Mouse (Mus musculus): Measurements from ENCODE around the gene Acot3. TPM values are rescaled to one million over a fixed set of nuclear protein-coding genes. Genes with fewer than 3 reads are reported as not detected.
"Not testable (repeated sequence)": the region's sequence is repeated elsewhere in the genome, so short reads cannot be mapped to it uniquely, and the experiment has no call there.

Acot3 gene
- polyA plus RNA-seq, 1 experiment from 2014 or later, result 1.3 TPM

- H3K27me3 ChIP-seq (replicated peaks), result no peaks in the 10 kb centered on the region
These were observed 5.0 kb upstream of the Acot3 start for GRCm38 (mm10) chr12:84046906-84047305.

GRCm38 (mm10) chr12:84050744-84051143, 1.2 kb upstream of the Acot3 start:
- not testable (repeated sequence) for H3K9ac ChIP-seq; H3K4me3 ChIP-seq (replicated peaks); H3K4me2 ChIP-seq; H3K4me1 ChIP-seq; H3K27me3 ChIP-seq (replicated peaks); H3K36me3 ChIP-seq; H3K27ac ChIP-seq; H3K9me3 ChIP-seq; ATAC-seq (ENCODE audit: insufficient read depth, low FRiP score, low read depth)
- WGBS, result 89% methylated on average over 5 of the region's 5 CpGs

More at GRCm38 (mm10) chr12:84046906-84047305, 5.0 kb upstream of the Acot3 start:
- Histone ChIP-seq H3K4me1 (no peaks in the 10 kb centered on the region), H3K4me2 (no peak overlapping the region), H3K9ac (no peak overlapping the region), H3K27ac (no peak overlapping the region), H3K4me3 (replicated peaks) (no peak overlapping the region), H3K36me3 (no peaks in the 10 kb centered on the region), H3K9me3 (no peaks in the 10 kb centered on the region)
- 91% methylated on average over 1 of the region's 1 CpGs for WGBS
- ATAC-seq (ENCODE audit: insufficient read depth, low FRiP score, low read depth), result no peak

- Histone ChIP-seq H3K9ac (no peak overlapping the region), H3K4me3 (replicated peaks) (no peak overlapping the region), H3K4me2 (no peak overlapping the region), H3K9me3 (no peaks in the 10 kb centered on the region), H3K36me3 (no peaks in the 10 kb centered on the region), H3K27me3 (replicated peaks) (0 out of 2 replicates have a peak, but pooled peaks cover 4% of the 10 kb centered on the region), H3K27ac (no peak overlapping the region), H3K4me1 (no peaks in the 10 kb centered on the region)
- no peak for ATAC-seq (ENCODE audit: insufficient read depth, low FRiP score, low read depth)
- 82% methylated on average over 7 of the region's 7 CpGs for WGBS
These were observed 665 bp downstream of the Acot3 start for GRCm38 (mm10) chr12:84052609-84053008.

- H3K4me1 ChIP-seq, result no peaks in the 10 kb centered on the region
- H3K9ac ChIP-seq, result no peak overlapping the region
- H3K36me3 ChIP-seq, result no peaks in the 10 kb centered on the region
- H3K4me2 ChIP-seq, result peak overlapping the region; percentile 85
- no peak for ATAC-seq (ENCODE audit: insufficient read depth, low FRiP score, low read depth)
- 0 out of 2 replicates have a peak, but pooled peaks cover 4% of the 10 kb centered on the region for H3K27me3 ChIP-seq (replicated peaks)
- peak overlapping the region; percentile 45 for H3K4me3 ChIP-seq (replicated peaks)
- H3K27ac ChIP-seq, result no peak overlapping the region
- H3K9me3 ChIP-seq, result no peaks in the 10 kb centered on the region
- WGBS, result 8% methylated on average over 16 of the region's 16 CpGs
These were observed 1.2 kb downstream of the Acot3 start for GRCm38 (mm10) chr12:84053173-84053572.

- peak overlapping the region; percentile 45 for H3K4me3 ChIP-seq (replicated peaks)
- no peaks in the 10 kb centered on the region for H3K36me3 ChIP-seq
- no peak overlapping the region; the same call in 1 of the 2 replicates for H3K9ac ChIP-seq
- WGBS, result 8% methylated on average over 19 of the region's 46 CpGs
- 0 out of 2 replicates have a peak, but pooled peaks cover 4% of the 10 kb centered on the region for H3K27me3 ChIP-seq (replicated peaks)
- no peaks in the 10 kb centered on the region for H3K9me3 ChIP-seq
- ATAC-seq (ENCODE audit: insufficient read depth, low FRiP score, low read depth), result no peak
- H3K27ac ChIP-seq, result no peak overlapping the region
- H3K4me1 ChIP-seq, result no peaks in the 10 kb centered on the region
- peak overlapping the region; percentile 85 for H3K4me2 ChIP-seq
These were observed 1.9 kb downstream of the Acot3 start for GRCm38 (mm10) chr12:84053679-84054391.

- Histone ChIP-seq H3K4me3 (replicated peaks) (no peak overlapping the region), H3K4me1 (no peaks in the 10 kb centered on the region), H3K9ac (no peak overlapping the region), H3K27ac (no peak overlapping the region), H3K27me3 (replicated peaks) (no peaks in the 10 kb centered on the region), H3K4me2 (no peak overlapping the region), H3K36me3 (no peaks in the 10 kb centered on the region), H3K9me3 (no peaks in the 10 kb centered on the region)
- 26% methylated on average over 2 of the region's 2 CpGs for WGBS
- no peak for ATAC-seq (ENCODE audit: insufficient read depth, low FRiP score, low read depth)
These were observed 9.0 kb downstream of the Acot3 start for GRCm38 (mm10) chr12:84060946-84061345.

- no peak overlapping the region for H3K27ac ChIP-seq
- no peak for ATAC-seq (ENCODE audit: insufficient read depth, low FRiP score, low read depth)
- H3K4me2 ChIP-seq, result no peak overlapping the region
- no peak overlapping the region for H3K4me3 ChIP-seq (replicated peaks)
- H3K27me3 ChIP-seq (replicated peaks), result 0 out of 2 replicates have a peak, but pooled peaks cover 4% of the 10 kb centered on the region
- WGBS, result 91% methylated on average over 20 of the region's 20 CpGs
- no peaks in the 10 kb centered on the region for H3K9me3 ChIP-seq
- no peak overlapping the region for H3K9ac ChIP-seq
- H3K36me3 ChIP-seq, result no peaks in the 10 kb centered on the region
- H3K4me1 ChIP-seq, result no peaks in the 10 kb centered on the region
These were observed 10.4 kb downstream of the Acot3 start for GRCm38 (mm10) chr12:84062336-84062735.

GRCm38 (mm10) chr12:84063228-84063627, 11.3 kb downstream of the Acot3 start:
- 73% methylated on average over 5 of the region's 5 CpGs for WGBS
- ATAC-seq (ENCODE audit: insufficient read depth, low FRiP score, low read depth), result no peak
- H3K9ac ChIP-seq, result no peak overlapping the region

GRCm38 (mm10) chr12:84063833-84064232, 11.9 kb downstream of the Acot3 start:
- Histone ChIP-seq H3K4me1 (no peaks in the 10 kb centered on the region), H3K27ac (no peak overlapping the region), H3K9me3 (no peaks in the 10 kb centered on the region), H3K36me3 (no peaks in the 10 kb centered on the region), H3K4me3 (replicated peaks) (no peak overlapping the region), H3K27me3 (replicated peaks) (peaks cover 13% of the 10 kb centered on the region), H3K9ac (no peak overlapping the region), H3K4me2 (no peak overlapping the region)
- WGBS, result 68% methylated on average over 2 of the region's 2 CpGs
- ATAC-seq (ENCODE audit: insufficient read depth, low FRiP score, low read depth), result no peak

More at GRCm38 (mm10) chr12:84063228-84063627, 11.3 kb downstream of the Acot3 start:
- Histone ChIP-seq H3K27ac (no peak overlapping the region), H3K9me3 (no peaks in the 10 kb centered on the region), H3K36me3 (no peaks in the 10 kb centered on the region), H3K4me2 (no peak overlapping the region), H3K4me3 (replicated peaks) (no peak overlapping the region), H3K27me3 (replicated peaks) (peaks cover 7% of the 10 kb centered on the region), H3K4me1 (no peaks in the 10 kb centered on the region)

GRCm38 (mm10) chr12:84064621-84065020, 12.7 kb downstream of the Acot3 start:
- no peaks in the 10 kb centered on the region for H3K9me3 ChIP-seq
- H3K27ac ChIP-seq, result no peak overlapping the region
- H3K4me3 ChIP-seq (replicated peaks), result no peak overlapping the region
- no peaks in the 10 kb centered on the region; the same call in 1 of the 2 replicates for H3K4me1 ChIP-seq
- no peak overlapping the region for H3K9ac ChIP-seq
- peaks cover 19% of the 10 kb centered on the region for H3K27me3 ChIP-seq (replicated peaks)
- 74% methylated on average over 8 of the region's 8 CpGs for WGBS
- no peak overlapping the region for H3K4me2 ChIP-seq
- ATAC-seq (ENCODE audit: insufficient read depth, low FRiP score, low read depth), result no peak
- H3K36me3 ChIP-seq, result no peaks in the 10 kb centered on the region

GRCm38 (mm10) chr12:84067752-84068151, 15.8 kb downstream of the Acot3 start:
- Histone ChIP-seq H3K9me3 (no peaks in the 10 kb centered on the region), H3K9ac (no peak overlapping the region), H3K4me3 (replicated peaks) (no peak overlapping the region), H3K4me2 (no peak overlapping the region), H3K27ac (no peak overlapping the region), H3K27me3 (replicated peaks) (peaks cover 25% of the 10 kb centered on the region), H3K4me1 (no peaks in the 10 kb centered on the region; the same call in 1 of the 2 replicates), H3K36me3 (no peaks in the 10 kb centered on the region)
- WGBS, result 73% methylated on average over 4 of the region's 4 CpGs
- ATAC-seq (ENCODE audit: insufficient read depth, low FRiP score, low read depth), result no peak

GRCm38 (mm10) chr12:84068296-84068695, 16.4 kb downstream of the Acot3 start:
- Histone ChIP-seq H3K4me2 (no peak overlapping the region), H3K9me3 (no peaks in the 10 kb centered on the region), H3K4me3 (replicated peaks) (no peak overlapping the region), H3K9ac (no peak overlapping the region), H3K27me3 (replicated peaks) (peaks cover 25% of the 10 kb centered on the region), H3K4me1 (no peaks in the 10 kb centered on the region; the same call in 1 of the 2 replicates), H3K36me3 (no peaks in the 10 kb centered on the region), H3K27ac (no peak overlapping the region)
- ATAC-seq (ENCODE audit: insufficient read depth, low FRiP score, low read depth), result no peak
- 70% methylated on average over 8 of the region's 8 CpGs for WGBS
